Mouse (Mus musculus): ENCODE data around the gene Rhot1. TPM values are rescaled to one million over a fixed set of nuclear protein-coding genes. Genes with fewer than 3 reads are reported as not detected.

Rhot1 gene
- polyA plus RNA-seq, 1 experiment from 2014 or later, result 20.7 TPM

DNA sequence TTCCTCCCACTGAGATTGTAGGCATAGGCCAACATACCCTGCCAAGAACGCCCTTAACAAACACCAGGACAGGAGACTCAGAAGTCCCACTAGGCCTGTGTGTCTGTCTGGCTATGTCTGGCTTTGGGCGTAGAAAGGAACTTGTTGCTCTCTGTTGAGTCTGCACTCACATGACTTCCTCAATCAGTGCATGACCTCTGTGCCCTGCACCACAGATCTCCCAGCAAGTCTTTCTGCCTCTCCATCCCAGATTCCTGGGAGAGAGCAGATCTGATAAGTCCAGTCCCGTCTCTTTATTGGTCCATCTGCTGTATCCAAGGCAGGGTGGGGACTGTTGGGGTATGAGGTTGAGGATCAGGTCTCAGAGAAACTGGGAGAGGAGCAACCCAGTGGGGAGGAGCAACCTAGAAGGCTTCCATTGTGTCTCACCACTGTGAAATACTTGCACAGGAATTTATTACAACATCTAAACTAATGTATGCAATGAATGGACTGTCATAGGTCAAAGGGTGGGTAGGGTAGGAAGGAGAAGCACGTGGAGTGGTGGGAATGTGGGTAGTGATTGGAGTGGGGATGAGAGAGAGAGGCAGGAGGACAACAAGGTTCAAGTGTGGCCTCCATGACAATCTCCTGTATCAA, 40.1 kb upstream of the Rhot1 start:
- Histone ChIP-seq H3K4me2 (replicated peaks; ENCODE audit: low read depth) (no peak overlapping the region), H3K9me3 (ENCODE audit: control insufficient read depth) (no peaks in the 10 kb centered on the region), H3K9ac (ENCODE audit: low read depth, low read length) (no peak overlapping the region), H3K27me3 (replicated peaks; ENCODE audit: control insufficient read depth, insufficient read depth, low read length) (no peaks in the 10 kb centered on the region), H3K36me3 (ENCODE audit: control insufficient read depth, insufficient read depth) (peaks cover 16% of the 10 kb centered on the region; the same call in 1 of the 2 replicates), H3K27ac (ENCODE audit: low read depth, low read length) (peak overlapping the region; percentile 77), H3K4me3 (ENCODE audit: low read depth, low read length) (no peak overlapping the region), H3K4me1 (replicated peaks; ENCODE audit: control insufficient read depth, insufficient read depth, low read length) (no peaks in the 10 kb centered on the region)
- WGBS, result 41% methylated on average over 4 of the region's 4 CpGs
- TF ChIP-seq CTCF (IDR thresholded peaks at IDR 0.05; ENCODE audit: low read depth), result no peak
- ATAC-seq, result peak; percentile 73

DNA sequence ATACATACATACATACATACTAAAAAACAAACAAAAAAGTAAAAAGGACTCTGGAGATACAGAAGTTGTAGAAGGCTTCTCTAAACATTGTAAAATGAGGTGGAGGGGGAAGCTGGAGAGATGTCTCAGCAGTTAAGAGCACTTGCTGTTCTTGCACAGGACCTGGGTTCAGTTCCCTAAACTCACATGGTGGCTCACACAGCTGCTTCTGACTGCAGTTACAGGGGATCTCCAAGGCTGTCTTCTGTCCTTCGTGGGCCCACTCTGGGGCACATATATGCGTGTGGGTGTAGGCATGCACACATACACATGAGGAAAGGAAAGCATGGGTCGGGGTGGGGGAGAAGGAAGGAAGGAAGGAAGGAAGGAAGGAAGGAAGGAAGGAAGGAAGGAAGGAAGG, 39.2 kb upstream of the Rhot1 start:
- WGBS, result 85% methylated on average over 3 of the region's 3 CpGs
- Histone ChIP-seq H3K9ac (ENCODE audit: low read depth, low read length) (no peak overlapping the region), H3K36me3 (ENCODE audit: control insufficient read depth, insufficient read depth) (peaks cover 16% of the 10 kb centered on the region; the same call in 1 of the 2 replicates), H3K4me2 (replicated peaks; ENCODE audit: low read depth) (no peak overlapping the region), H3K9me3 (ENCODE audit: control insufficient read depth) (no peaks in the 10 kb centered on the region), H3K4me1 (replicated peaks; ENCODE audit: control insufficient read depth, insufficient read depth, low read length) (no peaks in the 10 kb centered on the region), H3K27ac (ENCODE audit: low read depth, low read length) (no peak overlapping the region), H3K27me3 (replicated peaks; ENCODE audit: control insufficient read depth, insufficient read depth, low read length) (no peaks in the 10 kb centered on the region), H3K4me3 (ENCODE audit: low read depth, low read length) (no peak overlapping the region)
- no peak for ATAC-seq
- TF ChIP-seq CTCF (IDR thresholded peaks at IDR 0.05; ENCODE audit: low read depth), result no peak

DNA sequence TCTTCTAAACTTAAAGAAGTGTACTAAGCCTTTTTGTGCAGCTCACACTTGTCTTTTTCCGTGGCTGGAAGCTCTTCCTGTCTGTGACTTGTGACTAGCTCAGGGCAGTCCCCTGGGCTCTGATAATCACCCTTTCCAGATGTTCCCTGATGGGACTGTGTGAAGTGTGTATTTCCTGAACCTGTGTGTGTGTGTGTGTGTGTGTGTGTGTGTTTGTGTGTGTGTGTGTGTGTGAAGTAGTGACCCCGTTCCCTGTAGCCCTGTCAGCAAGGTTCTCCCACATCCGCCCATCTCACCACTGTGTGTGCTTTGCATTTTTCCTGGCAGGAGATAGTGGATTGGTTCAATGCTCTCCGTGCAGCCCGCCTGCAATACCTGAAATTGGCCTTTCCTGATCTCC, 38.5 kb upstream of the Rhot1 start:
- 58% methylated on average over 5 of the region's 5 CpGs for WGBS
- Histone ChIP-seq H3K4me2 (replicated peaks; ENCODE audit: low read depth) (no peak overlapping the region), H3K27ac (ENCODE audit: low read depth, low read length) (peak overlapping the region; percentile 28; the same call in 1 of the 2 replicates), H3K27me3 (replicated peaks; ENCODE audit: control insufficient read depth, insufficient read depth, low read length) (no peaks in the 10 kb centered on the region), H3K9me3 (ENCODE audit: control insufficient read depth) (no peaks in the 10 kb centered on the region), H3K4me1 (replicated peaks; ENCODE audit: control insufficient read depth, insufficient read depth, low read length) (no peaks in the 10 kb centered on the region), H3K9ac (ENCODE audit: low read depth, low read length) (no peak overlapping the region), H3K36me3 (ENCODE audit: control insufficient read depth, insufficient read depth) (peaks cover 16% of the 10 kb centered on the region; the same call in 1 of the 2 replicates), H3K4me3 (ENCODE audit: low read depth, low read length) (no peak overlapping the region)
- no peak for TF ChIP-seq CTCF (IDR thresholded peaks at IDR 0.05; ENCODE audit: low read depth)
- ATAC-seq, result no peak

DNA sequence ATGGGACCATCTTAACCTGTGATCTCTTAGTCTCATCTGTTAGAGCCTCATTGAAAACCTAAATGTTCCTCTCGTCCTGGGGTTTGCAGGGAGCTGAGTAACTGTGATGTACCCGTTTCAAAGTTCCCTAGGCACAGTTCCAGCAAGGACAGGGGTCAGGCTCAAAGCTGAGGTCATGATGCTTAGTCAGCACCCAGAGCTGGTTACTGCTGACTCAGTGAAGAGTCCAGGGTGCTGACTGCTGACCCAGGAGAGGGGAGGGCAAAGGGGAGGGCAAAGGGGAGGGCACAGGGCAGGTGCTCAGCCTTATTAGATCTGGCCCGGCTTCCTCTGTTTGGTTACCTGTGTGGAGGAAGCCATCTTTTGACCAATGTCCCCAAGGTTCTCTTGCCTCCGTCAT, 36.9 kb upstream of the Rhot1 start:
- Histone ChIP-seq H3K4me1 (replicated peaks; ENCODE audit: control insufficient read depth, insufficient read depth, low read length) (no peaks in the 10 kb centered on the region), H3K9me3 (ENCODE audit: control insufficient read depth) (no peaks in the 10 kb centered on the region), H3K27me3 (replicated peaks; ENCODE audit: control insufficient read depth, insufficient read depth, low read length) (no peaks in the 10 kb centered on the region), H3K4me2 (replicated peaks; ENCODE audit: low read depth) (no peak overlapping the region), H3K27ac (ENCODE audit: low read depth, low read length) (peak overlapping the region; percentile 73), H3K36me3 (ENCODE audit: control insufficient read depth, insufficient read depth) (0 out of 2 replicates have a peak, but pooled peaks cover 2% of the 10 kb centered on the region), H3K9ac (ENCODE audit: low read depth, low read length) (no peak overlapping the region), H3K4me3 (ENCODE audit: low read depth, low read length) (no peak overlapping the region)
- ATAC-seq, result peak; percentile 78
- WGBS, result 44% methylated on average over 4 of the region's 4 CpGs
- no peak for TF ChIP-seq CTCF (IDR thresholded peaks at IDR 0.05; ENCODE audit: low read depth)

DNA sequence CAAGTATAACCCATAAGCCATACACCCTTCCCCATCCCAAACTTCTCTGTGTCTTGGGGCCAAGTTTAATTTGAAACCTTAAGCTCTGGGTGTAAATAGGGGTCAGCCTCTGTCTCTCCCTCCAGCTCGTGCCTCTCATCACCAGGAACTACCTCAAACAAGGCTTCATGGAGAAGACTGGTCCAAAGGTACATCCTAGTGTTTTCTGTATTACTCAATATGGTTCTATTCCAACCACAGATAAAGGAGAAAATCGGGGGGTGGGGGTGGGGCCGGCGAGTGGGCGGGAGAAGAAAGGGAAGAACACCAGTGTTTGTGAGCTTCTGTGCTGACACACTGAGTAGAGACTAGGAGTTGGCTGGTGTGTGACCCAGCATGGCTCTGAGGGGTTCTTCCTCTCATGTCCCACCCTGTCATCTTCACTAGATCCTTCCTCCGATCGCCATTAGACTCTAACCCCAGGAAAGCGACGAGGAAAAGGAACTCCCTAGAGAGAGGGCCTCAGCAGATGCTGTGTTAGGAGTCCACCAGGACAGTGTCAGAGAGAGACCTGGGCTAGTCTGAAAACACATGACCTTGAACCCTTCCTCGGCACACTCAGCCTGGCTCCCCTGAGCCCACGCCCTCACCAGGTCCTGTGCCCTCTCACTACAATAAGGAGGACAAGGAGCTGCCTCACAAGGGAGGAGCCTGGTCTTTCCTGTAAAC, 34.7 kb upstream of the Rhot1 start:
- no peak for TF ChIP-seq CTCF (IDR thresholded peaks at IDR 0.05; ENCODE audit: low read depth)
- no peak overlapping the region for H3K4me2 ChIP-seq (replicated peaks; ENCODE audit: low read depth)

DNA sequence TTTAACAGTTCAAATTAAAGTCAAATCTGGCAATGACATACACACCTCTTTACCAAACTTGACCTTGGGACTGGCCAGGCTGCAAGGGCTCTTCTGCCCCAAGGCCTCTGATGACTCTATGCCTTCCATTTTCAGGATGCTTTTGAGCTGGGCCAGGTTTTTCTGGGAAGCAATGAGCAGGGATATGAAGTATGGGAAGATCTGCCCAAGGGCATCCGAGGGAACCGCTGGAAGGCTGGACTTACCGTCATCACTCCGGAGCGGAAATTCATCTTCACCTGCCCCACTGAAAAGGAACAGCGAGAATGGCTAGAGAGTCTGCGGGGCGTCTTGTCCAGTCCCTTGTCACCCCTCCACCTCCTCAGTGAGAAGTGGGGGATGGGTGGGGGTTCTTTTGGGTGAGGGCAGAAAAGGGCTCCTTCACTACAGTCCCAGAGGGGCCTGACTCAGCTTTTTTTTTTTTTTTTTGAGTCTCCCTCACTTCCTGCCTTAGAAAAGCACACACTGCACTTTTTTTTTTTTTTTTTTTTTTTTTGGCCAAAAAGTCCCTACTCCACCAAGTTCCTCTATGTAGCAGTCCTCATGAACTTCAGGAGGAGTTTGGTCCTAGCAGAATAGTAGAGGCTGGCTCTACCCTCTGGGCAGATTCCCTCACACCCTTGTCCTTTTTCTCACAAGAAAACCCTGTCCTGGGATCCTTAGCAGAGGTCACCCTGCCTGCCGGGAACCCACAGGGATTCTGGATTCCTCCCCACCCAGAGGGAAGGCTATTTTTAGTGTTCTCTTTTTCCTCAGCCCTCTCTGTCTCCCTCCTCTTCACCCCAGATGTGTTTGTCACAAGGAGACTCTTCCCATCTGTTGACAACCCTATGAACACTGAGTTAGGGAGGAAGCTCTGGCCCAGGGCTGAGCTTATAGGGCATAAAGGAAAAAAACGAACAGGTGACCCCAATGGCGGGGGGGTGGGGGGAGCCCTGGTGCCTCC, 31.6 kb upstream of the Rhot1 start:
- Histone ChIP-seq H3K4me1 (replicated peaks; ENCODE audit: control insufficient read depth, insufficient read depth, low read length) (no peaks in the 10 kb centered on the region), H3K9ac (ENCODE audit: low read depth, low read length) (no peak overlapping the region), H3K27ac (ENCODE audit: low read depth, low read length) (no peak overlapping the region), H3K4me3 (ENCODE audit: low read depth, low read length) (no peak overlapping the region), H3K36me3 (ENCODE audit: control insufficient read depth, insufficient read depth) (no peaks in the 10 kb centered on the region), H3K4me2 (replicated peaks; ENCODE audit: low read depth) (no peak overlapping the region), H3K9me3 (ENCODE audit: control insufficient read depth) (no peaks in the 10 kb centered on the region), H3K27me3 (replicated peaks; ENCODE audit: control insufficient read depth, insufficient read depth, low read length) (no peaks in the 10 kb centered on the region)
- TF ChIP-seq CTCF (IDR thresholded peaks at IDR 0.05; ENCODE audit: low read depth), result no peak
- ATAC-seq, result no peak
- WGBS, result 79% methylated on average over 11 of the region's 11 CpGs

More for the DNA sequence above, 34.7 kb upstream of the Rhot1 start:
- Histone ChIP-seq H3K9me3 (ENCODE audit: control insufficient read depth) (no peaks in the 10 kb centered on the region), H3K4me3 (ENCODE audit: low read depth, low read length) (no peak overlapping the region), H3K27ac (ENCODE audit: low read depth, low read length) (peak overlapping the region; percentile 57), H3K36me3 (ENCODE audit: control insufficient read depth, insufficient read depth) (no peaks in the 10 kb centered on the region), H3K27me3 (replicated peaks; ENCODE audit: control insufficient read depth, insufficient read depth, low read length) (no peaks in the 10 kb centered on the region), H3K4me1 (replicated peaks; ENCODE audit: control insufficient read depth, insufficient read depth, low read length) (no peaks in the 10 kb centered on the region), H3K9ac (ENCODE audit: low read depth, low read length) (no peak overlapping the region)
- peak; percentile 23 for ATAC-seq
- 54% methylated on average over 11 of the region's 11 CpGs for WGBS
